Mouse (Mus musculus): ENCODE measurements around the gene Trpv4. TPM values are rescaled to one million over a fixed set of nuclear protein-coding genes. Genes with fewer than 3 reads are reported as not detected.

Trpv4 gene
- total RNA-seq (2023), result 0.34 TPM

DNA sequence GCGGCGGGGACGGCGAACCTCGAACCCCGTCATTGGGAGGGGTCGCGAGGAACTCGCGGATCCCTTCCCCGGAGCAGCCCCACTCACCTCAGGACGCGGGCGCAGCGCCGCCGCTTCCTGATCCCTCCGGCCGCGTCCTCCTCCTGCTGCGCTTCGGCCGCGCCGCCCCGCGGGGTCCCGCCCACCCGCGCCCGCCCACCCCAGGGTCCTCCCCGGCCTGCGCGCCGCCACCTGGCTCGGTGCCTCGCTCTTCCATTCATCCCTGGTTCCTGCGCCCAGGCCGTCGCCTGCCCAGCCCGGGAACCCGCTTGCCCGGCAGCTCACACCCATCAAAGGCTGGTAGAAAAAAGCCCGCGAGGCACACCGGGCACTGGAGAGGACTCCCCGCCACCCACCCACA lies at the start of gene Trpv4:
Gene Trpv4, minus strand, starts transcription at position 167 of the 400 bp plus-strand sequence.

DNA sequence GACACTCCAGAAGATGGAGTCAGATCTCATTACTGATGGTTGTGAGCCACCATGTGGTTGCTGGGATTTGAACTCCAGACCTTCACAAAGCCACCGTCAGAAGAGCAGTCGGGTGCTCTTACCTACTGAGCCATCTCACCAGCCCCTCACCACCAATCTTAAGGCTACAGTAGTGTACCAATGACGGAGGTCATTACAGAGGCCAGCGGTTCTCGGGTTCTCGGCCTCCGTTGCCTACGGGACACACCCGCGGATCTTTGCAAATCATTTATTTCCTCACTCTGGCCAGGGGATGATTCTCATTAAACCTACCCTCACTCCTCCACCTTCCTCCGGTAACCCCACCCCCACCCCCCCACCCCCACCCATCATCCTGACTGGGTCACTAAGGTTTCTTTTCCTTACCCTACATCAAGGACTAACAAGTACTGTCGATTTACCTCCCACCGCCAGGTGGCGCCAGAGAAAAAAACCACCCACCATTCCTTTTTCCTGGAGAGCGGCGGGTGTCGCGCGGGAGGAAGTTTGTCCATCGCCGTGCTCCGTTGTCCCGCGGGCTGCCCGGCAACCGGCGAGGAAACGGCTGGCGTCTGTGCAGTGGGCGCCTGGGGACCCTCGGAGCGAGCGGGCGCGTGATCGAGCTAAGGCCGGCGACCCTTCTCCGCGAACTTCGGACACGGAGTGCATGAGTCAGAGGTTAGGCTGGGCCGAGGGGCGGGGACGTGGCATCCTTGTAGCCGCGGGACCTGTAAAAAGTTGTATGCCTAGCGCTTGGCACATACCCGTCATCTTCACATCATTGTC lies 49.2 kb upstream of the Trpv4 start, which contains the start of gene Tchp:
Gene Tchp, plus strand, starts transcription at position 496 of the 804 bp plus-strand sequence.

DNA sequence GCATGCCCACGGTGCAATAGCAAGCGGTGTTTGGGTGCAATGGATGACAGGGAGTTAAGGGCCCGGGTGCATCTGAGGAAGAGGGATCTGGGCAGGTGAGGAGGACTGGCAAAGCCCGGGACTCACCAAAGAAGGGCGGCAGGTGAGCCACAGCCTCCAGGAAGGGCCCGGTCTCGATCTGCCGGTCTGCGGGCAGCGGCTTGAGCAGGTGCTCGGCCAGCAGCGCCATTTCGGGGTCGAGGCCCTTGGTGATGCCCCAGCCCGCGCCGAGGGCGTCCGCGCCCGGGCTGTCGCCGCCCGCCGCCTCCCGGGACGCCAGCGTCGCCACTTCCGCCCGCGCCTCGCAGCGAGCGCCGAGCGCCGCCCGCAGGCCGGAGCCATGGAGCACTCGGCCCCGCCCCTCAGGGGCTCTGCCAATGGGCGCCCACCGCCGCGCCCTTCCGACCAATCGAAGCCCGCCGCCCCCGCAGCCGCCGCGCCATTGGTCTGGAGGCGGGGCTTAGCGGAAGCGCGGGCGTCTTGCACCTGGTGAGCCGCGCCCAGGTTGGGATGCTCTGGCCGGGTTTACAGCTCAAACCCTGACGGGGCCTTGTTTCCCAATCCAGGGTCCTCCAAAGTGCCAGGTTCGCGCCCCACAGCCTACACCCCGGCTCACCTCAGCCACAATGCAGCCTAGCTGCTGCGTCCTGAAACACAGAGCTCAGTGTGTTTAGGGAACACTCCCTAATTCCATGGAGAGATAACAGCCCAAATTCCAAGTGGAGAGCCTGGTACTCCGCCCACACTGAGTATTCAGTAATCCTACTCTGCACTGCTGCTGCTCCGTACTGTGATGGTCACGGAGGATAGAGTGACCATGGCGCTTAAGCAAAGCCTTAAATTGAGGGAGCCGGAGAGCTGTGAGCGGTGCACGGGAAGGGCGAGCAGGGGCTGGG lies 32.7 kb upstream of the Trpv4 start, which contains the start of gene Gltp:
Gene Gltp, minus strand, starts transcription at position 352 of the 935 bp plus-strand sequence.

Other genes with a start within 250 kb of the Trpv4 start
- 7.5 TPM for gene Mmab, start 214.4 kb downstream of the Trpv4 start, total RNA-seq (2023)
- gene Mvk, start 214.2 kb downstream of the Trpv4 start, total RNA-seq (2023), result 12.7 TPM
- 5.2 TPM for gene Fam222a, start 90.4 kb downstream of the Trpv4 start, total RNA-seq (2023)
- 116 TPM for gene Gltp, start 32.6 kb upstream of the Trpv4 start, total RNA-seq (2023)
- gene Tchp, start 49.3 kb upstream of the Trpv4 start, total RNA-seq (2023), result 22.7 TPM
- gene Ankrd13a, start 116.3 kb upstream of the Trpv4 start, total RNA-seq (2023), result 149 TPM
- gene Git2, start 117.1 kb upstream of the Trpv4 start, total RNA-seq (2023), result 162 TPM
- 51.1 TPM for gene 1500011B03Rik, start 165.0 kb upstream of the Trpv4 start, total RNA-seq (2023)
- not detected for gene 4930519G04Rik, start 195.2 kb upstream of the Trpv4 start, total RNA-seq (2023)
- not detected for gene Gm9936, start 200.3 kb upstream of the Trpv4 start, total RNA-seq (2023)
- gene Oasl2, start 238.5 kb upstream of the Trpv4 start, total RNA-seq (2023), result 7.9 TPM